Mouse (Mus musculus) intestine, embryonic 14.5 days (tissue): ENCODE measurements around the gene Cdk17. TPM values are rescaled to one million over a fixed set of nuclear protein-coding genes. Genes with fewer than 3 reads are reported as not detected.

Source experiments
- ATAC-seq: fragments of 200-750 bp; cut with Nextera tagmentation; replicated peaks from 2 replicates; pipeline ENCODE4 v1.8.0; 2017; ENCODE audit warnings: low read depth, moderate number of reproducible peaks, moderate TSS enrichment, moderate library complexity; ENCODE audit not compliant: low FRiP score, low TSS enrichment
- DNase-seq: peaks from one replicate; pipeline ENCODE4 v3.0.0-alpha.2; 2018; ENCODE audit warnings: low spot score
- H3K27ac ChIP-seq: fragments of 300-500 bp; sonication (generic); 2 replicates; pipeline ENCODE4 v1.5.1; 2014; ENCODE audit warnings: low read depth, mild to moderate bottlenecking, control low read depth
- H3K27me3 ChIP-seq: fragments of 300-500 bp; sonication (generic); replicated peaks from 2 replicates; pipeline ENCODE4 v1.6.1; 2014; ENCODE audit warnings: low read length, control low read depth; ENCODE audit not compliant: control insufficient read depth, insufficient read depth
- H3K36me3 ChIP-seq: fragments of 300-500 bp; sonication (generic); 2 replicates; pipeline ENCODE4 v1.6.1; 2014; ENCODE audit warnings: low read length, control low read depth; ENCODE audit not compliant: control insufficient read depth, insufficient read depth
- H3K4me1 ChIP-seq: fragments of 300-500 bp; sonication (generic); replicated peaks from 2 replicates; pipeline ENCODE4 v1.6.1; 2014; ENCODE audit warnings: low read length, control low read depth, mixed read lengths; ENCODE audit not compliant: control insufficient read depth, insufficient read depth
- H3K4me2 ChIP-seq: fragments of 300-500 bp; sonication (generic); 2 replicates; pipeline ENCODE4 v1.6.1; 2014; ENCODE audit warnings: low read length
- H3K4me3 ChIP-seq: fragments of 300-500 bp; sonication (generic); 2 replicates; pipeline ENCODE4 v1.5.1; 2014; ENCODE audit warnings: low read depth, low read length, control low read depth, mixed read lengths
- H3K9ac ChIP-seq: fragments of 300-500 bp; sonication (generic); 2 replicates; pipeline ENCODE4 v1.6.1; 2014; ENCODE audit warnings: mild to moderate bottlenecking, low read length
- H3K9me3 ChIP-seq: fragments of 300-500 bp; sonication (generic); 2 replicates; pipeline ENCODE4 v1.6.1; 2016; ENCODE audit warnings: low read length, control low read depth; ENCODE audit not compliant: control insufficient read depth
- WGBS: fragments of 180-500 bp; shearing (Covaris S2); extraction: QIAGEN DNeasy Blood & Tissue Kit; methylation state at CpG from one replicate; pipeline ENCODE4 v1.1.7; 2014; 5-methylcytosine and 5-hydroxymethylcytosine counted together
- polyA plus RNA-seq: library from polyadenylated mRNA; unstranded; fragments of >200 nt; fragmentation: Nextera tagmentation; extraction: Ambion mirVana; gene quantifications from 2 replicates; pipeline ENCODE4 v1.2.1, GENCODE M21; 2014

The Cdk17 gene
- polyA plus RNA-seq, 1 experiment from 2014 or later, result 21.9 TPM

DNA sequence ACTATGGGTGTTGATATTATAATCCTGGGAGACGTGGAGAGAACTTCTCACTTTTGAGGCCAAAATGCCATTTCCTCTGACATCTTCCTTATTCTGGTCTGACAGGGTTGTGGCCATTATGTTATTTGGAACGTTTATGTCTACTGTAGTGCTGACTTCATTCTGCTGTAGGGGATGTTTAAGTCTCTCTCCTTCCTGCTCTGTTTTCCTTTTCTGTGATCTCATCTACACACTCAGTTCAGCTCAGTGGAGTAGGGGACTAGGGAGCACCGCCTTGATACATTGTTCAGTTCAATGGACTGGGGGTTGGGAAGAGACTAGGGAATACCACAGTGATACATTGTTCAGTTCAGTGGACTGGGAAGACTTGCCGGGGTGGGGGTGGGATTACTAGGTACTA lies 7.4 kb downstream of the Cdk17 start:
- H3K27ac ChIP-seq, result no peak overlapping the region
- H3K9me3 ChIP-seq, result no peaks in the 10 kb centered on the region
- no peaks in the 10 kb centered on the region for H3K36me3 ChIP-seq
- no peaks in the 10 kb centered on the region for H3K27me3 ChIP-seq
- ATAC-seq, result no peak
- H3K4me2 ChIP-seq, result no peak overlapping the region
- no peak for DNase-seq
- WGBS, result 41% methylated on average over 4 of the region's 4 CpGs
- peaks cover 27% of the 10 kb centered on the region for H3K4me1 ChIP-seq
- H3K9ac ChIP-seq, result no peak overlapping the region
- H3K4me3 ChIP-seq, result no peak overlapping the region

DNA sequence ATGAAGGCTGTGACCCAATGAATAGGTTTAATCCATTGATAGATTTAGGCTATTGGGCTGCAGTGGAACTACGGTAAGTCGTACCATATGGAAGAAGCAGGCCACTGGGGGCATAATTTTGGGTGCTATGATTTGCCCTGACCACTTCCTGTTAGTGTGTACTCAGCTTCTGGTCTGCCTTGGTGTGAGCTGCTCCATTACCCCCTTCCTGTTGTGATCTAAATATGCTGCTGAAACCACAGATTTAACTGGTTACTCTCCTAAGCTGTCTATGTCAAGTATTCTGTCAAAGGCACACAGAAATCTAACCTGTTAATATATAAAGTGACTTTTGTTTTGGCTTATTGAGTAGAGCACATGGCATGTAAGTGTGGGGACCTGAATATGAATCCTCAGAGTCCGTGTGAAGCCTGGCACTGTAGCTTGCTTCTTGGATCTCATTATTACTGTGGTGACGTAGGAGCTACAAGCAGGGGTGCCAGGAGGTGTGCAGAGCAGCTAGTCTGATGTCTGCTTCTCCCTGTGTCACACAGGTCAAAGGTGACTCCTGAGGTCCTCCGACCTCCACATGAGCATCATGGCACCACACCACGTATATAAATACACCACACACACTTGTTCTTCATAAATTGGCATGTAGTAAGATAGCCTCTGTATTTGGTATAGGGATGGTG lies 10.6 kb downstream of the Cdk17 start:
- H3K27ac ChIP-seq, result no peak overlapping the region
- no peaks in the 10 kb centered on the region for H3K9me3 ChIP-seq
- peaks cover 5% of the 10 kb centered on the region for H3K4me1 ChIP-seq
- no peaks in the 10 kb centered on the region for H3K27me3 ChIP-seq
- 0 out of 2 replicates have a peak, but pooled peaks cover 4% of the 10 kb centered on the region for H3K36me3 ChIP-seq
- no peak overlapping the region for H3K4me2 ChIP-seq
- DNase-seq, result no peak
- H3K9ac ChIP-seq, result no peak overlapping the region
- no peak for ATAC-seq
- H3K4me3 ChIP-seq, result no peak overlapping the region
- 78% methylated on average over 6 of the region's 6 CpGs for WGBS

DNA sequence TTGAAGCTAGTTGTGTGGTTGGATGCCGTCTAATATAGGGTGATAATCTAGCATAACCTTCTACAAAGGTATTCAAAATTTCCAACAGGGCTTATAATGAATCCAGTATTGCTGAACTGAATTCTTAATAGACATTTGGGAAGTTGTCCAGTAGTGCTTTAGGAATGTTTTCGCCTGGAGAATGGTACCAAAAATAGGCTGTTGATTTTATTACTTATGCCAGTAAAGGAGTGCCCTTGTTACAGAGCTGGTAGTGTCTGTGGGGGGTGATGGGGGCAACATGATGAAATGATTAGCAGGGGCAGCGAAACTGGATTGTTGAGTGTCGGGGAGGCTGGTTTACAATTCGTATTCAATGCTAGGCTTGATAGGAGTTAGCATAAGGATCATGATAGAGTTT lies 16.8 kb downstream of the Cdk17 start:
- no peak overlapping the region for H3K4me3 ChIP-seq
- ATAC-seq (no peak), DNase-seq (no peak)
- H3K4me1 ChIP-seq, result 0 out of 2 replicates have a peak, but pooled peaks cover 3% of the 10 kb centered on the region
- no peak overlapping the region for H3K27ac ChIP-seq
- WGBS, result 84% methylated on average over 5 of the region's 5 CpGs
- H3K9ac ChIP-seq, result no peak overlapping the region
- H3K27me3 ChIP-seq, result no peaks in the 10 kb centered on the region
- H3K9me3 ChIP-seq, result no peaks in the 10 kb centered on the region
- 0 out of 2 replicates have a peak, but pooled peaks cover 4% of the 10 kb centered on the region for H3K36me3 ChIP-seq
- no peak overlapping the region for H3K4me2 ChIP-seq

DNA sequence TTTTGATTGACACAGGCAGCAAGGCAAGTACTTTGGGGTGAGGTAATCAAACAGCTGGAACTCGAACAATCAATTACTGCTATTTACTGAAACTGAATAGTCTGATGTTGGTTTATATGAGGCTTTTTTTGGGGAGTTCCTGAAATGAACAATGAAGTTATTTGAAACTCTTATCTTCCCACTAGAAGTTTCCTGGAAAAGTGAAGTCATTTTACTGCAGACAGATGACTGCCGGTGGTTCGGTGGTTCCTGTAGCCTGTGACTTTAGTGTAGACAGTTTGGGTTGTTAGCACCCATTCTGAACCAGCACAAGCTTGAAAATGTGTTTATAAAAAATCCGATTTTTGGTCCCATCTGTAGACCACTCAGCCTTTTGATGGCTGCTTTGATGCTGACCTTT lies 17.2 kb downstream of the Cdk17 start:
- Histone ChIP-seq H3K4me2 (no peak overlapping the region), H3K27me3 (no peaks in the 10 kb centered on the region), H3K36me3 (0 out of 2 replicates have a peak, but pooled peaks cover 4% of the 10 kb centered on the region), H3K9me3 (no peaks in the 10 kb centered on the region), H3K4me3 (no peak overlapping the region), H3K9ac (no peak overlapping the region), H3K4me1 (0 out of 2 replicates have a peak, but pooled peaks cover 3% of the 10 kb centered on the region), H3K27ac (no peak overlapping the region)
- DNase-seq, result no peak
- 77% methylated on average over 4 of the region's 4 CpGs for WGBS
- no peak for ATAC-seq

DNA sequence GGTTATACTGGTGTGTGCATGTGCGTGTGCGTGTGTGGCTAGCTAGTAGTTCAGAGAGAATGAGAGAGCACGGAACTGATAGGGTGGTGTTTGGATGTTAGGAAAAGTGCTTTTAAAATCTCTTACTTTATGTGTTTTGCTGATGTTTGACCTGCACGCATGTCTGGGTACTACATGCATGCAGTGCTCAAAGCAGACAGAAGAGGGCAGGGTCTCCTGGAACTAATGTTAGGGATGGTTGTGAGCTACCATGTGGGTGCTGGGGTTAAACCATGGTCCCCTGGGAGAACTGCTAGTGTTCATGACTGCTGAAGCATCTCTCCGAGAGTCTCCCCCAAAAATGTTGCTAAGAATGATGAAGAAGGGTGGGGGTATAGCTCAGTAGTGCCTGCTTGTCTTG lies 18.0 kb downstream of the Cdk17 start:
- ATAC-seq (no peak), DNase-seq (no peak)
- 96% methylated on average over 5 of the region's 5 CpGs for WGBS
- Histone ChIP-seq H3K27ac (no peak overlapping the region), H3K4me1 (0 out of 2 replicates have a peak, but pooled peaks cover 3% of the 10 kb centered on the region), H3K4me3 (no peak overlapping the region), H3K9me3 (no peaks in the 10 kb centered on the region), H3K36me3 (0 out of 2 replicates have a peak, but pooled peaks cover under 1% of the 10 kb centered on the region), H3K4me2 (no peak overlapping the region), H3K27me3 (no peaks in the 10 kb centered on the region), H3K9ac (no peak overlapping the region)

DNA sequence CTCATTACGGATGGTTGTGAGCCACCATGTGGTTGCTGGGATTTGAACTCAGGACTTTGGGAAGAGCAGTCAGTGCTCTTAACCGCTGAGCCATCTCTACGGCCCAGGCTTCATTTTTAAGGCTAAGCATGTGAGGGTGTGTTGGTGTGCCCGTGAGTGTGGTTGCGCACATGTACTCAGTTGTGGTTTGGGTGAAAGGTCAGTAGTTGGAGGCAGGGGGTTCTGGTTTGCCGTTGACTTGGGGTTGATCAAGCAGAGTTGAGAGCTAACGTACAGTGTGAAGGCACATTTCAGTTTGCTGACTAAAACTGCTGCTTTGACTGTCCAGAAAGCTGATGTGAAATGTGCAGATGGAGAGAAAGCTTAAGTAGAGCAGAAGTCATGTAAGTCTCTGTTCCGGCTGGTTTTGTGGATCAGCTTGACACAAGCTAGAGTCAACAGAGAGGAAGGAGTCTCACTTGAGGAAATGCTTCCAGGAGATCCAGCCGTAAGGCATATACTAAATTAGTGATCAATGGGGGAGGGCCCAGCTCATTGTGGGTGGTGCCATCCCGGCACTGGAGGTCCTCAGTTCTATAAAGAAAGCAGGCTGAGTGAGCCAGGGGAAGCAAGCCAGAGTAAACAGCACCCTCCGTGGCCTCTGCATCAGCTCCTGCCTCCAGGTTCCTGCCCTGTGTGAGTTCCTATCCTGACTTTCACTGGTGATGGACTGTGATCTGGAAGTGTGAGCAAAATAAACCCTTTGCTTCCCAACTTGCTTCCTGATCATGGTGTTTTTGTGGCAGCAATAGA lies 19.2 kb downstream of the Cdk17 start:
- Histone ChIP-seq H3K27me3 (no peaks in the 10 kb centered on the region), H3K4me2 (no peak overlapping the region), H3K4me3 (no peak overlapping the region), H3K27ac (no peak overlapping the region), H3K9ac (no peak overlapping the region), H3K9me3 (no peaks in the 10 kb centered on the region), H3K36me3 (no peaks in the 10 kb centered on the region), H3K4me1 (0 out of 2 replicates have a peak, but pooled peaks cover 3% of the 10 kb centered on the region)
- no peak for DNase-seq
- WGBS, result 83% methylated on average over 11 of the region's 11 CpGs
- no peak for ATAC-seq

DNA sequence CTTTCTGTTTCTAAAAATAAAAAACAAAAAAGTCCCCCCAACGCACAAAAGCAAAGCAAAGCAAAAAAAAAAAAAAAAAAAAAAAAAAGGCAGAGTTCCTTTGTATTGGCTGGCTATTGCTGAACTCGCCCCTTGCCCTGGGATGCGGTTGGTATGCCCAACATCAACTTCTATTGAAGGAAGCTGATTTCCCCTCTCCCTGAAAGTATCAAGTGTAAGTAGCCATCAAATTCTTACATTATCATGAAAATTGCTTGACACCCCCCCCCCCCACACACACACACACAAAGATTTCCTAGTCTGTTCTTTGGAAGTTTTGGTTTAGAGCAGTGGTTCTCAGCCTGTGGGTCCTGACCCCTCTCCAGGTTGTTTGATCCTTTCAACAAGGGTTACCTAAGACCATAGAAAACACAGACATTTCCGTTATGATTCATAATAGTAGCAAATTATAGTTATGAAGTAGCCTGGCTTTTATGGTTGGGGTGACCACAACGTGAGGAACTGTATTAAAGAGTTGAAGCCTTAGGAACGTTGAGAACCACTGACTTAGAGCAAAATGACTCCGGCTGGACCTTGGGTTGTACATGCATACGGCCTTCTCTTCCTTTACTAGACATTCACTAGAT lies 23.8 kb downstream of the Cdk17 start:
- no peak overlapping the region for H3K4me2 ChIP-seq
- H3K27me3 ChIP-seq, result no peaks in the 10 kb centered on the region
- WGBS, result 87% methylated on average over 8 of the region's 8 CpGs
- no peaks in the 10 kb centered on the region for H3K9me3 ChIP-seq
- no peak overlapping the region for H3K27ac ChIP-seq
- no peaks in the 10 kb centered on the region for H3K36me3 ChIP-seq
- ATAC-seq (no peak), DNase-seq (no peak)
- H3K4me1 ChIP-seq, result no peaks in the 10 kb centered on the region
- no peak overlapping the region for H3K4me3 ChIP-seq
- H3K9ac ChIP-seq, result no peak overlapping the region

DNA sequence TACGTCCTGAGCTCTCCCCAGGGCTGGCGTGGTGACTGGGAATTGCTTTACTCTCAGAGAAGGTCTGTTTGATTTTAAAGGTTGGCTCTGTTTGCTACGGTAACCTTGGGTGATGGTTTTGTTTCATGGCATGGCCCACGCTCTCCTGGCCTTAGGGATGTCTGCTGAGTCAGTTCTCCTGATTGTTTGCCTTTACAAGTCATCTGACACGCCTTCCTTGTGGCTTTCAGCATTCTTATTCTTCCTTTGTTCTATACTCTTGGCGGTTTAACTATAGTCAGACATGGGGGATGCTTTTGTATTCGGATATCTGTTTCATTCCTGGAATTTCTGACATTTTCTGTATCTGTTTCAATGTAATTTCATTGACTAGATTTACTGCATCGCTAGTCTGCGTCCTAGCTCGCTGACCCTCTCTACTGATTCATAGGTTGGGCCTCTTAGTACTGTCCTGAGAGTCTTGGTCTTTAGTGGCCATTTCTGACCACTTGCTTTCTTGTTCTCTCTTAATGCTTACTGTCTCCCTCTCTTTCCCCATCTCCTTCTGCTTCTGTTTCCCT lies 27.8 kb downstream of the Cdk17 start:
- ATAC-seq (no peak), DNase-seq (no peak)
- Histone ChIP-seq H3K36me3 (no peaks in the 10 kb centered on the region), H3K9ac (no peak overlapping the region), H3K4me2 (no peak overlapping the region), H3K27me3 (no peaks in the 10 kb centered on the region), H3K27ac (no peak overlapping the region), H3K4me1 (peaks cover 5% of the 10 kb centered on the region; the same call in 1 of the 2 replicates), H3K4me3 (no peak overlapping the region), H3K9me3 (no peaks in the 10 kb centered on the region)
- whole genome bisulfite sequencing, result 65% methylated on average over 10 of the region's 10 CpGs
